Mouse (Mus musculus) embryonic fibroblast, embryonic 13.5 days (primary cell): ENCODE measurements around the gene Csnk1d. TPM values are rescaled to one million over a fixed set of nuclear protein-coding genes. Genes with fewer than 3 reads are reported as not detected.
A peak's percentile ranks its signal among the peaks of the same experiment; 100 is the strongest.

Source experiments
- H3K27ac ChIP-seq: 2 replicates; pipeline ENCODE4 v1.5.1; 2012; ENCODE audit warnings: low read length, control low read depth, inconsistent platforms; ENCODE audit not compliant: insufficient read depth
- H3K4me1 ChIP-seq: 2 replicates; pipeline ENCODE4 v1.6.1; 2011; ENCODE audit warnings: low read length; ENCODE audit not compliant: control insufficient read depth, insufficient read depth
- H3K4me3 ChIP-seq: 2 replicates; pipeline ENCODE4 v1.5.1; 2011; ENCODE audit warnings: mild to moderate bottlenecking, control low read depth, low read length; ENCODE audit not compliant: insufficient read depth
- CTCF ChIP-seq: IDR thresholded peaks from 2 replicates; pipeline ENCODE4 v1.5.1; 2011; ENCODE audit warnings: mild to moderate bottlenecking, control low read depth, low read length, moderate library complexity, borderline replicate concordance; ENCODE audit not compliant: insufficient read depth
- POLR2A ChIP-seq: IDR thresholded peaks from 2 replicates; pipeline ENCODE4 v1.6.1; 2011; ENCODE audit warnings: low read depth, mild to moderate bottlenecking, control low read depth, low read length, moderate library complexity
- polyA plus RNA-seq: library from polyadenylated mRNA; stranded (reverse); fragments of >200 nt; gene quantifications from 2 replicates; pipeline ENCODE4 v1.2.4, GENCODE M21; 2011; ENCODE audit warnings: low read depth; ENCODE audit not compliant: missing spikeins, insufficient read length

Gene Csnk1d
- polyA plus RNA-seq, 1 experiment = 142 TPM

DNA sequence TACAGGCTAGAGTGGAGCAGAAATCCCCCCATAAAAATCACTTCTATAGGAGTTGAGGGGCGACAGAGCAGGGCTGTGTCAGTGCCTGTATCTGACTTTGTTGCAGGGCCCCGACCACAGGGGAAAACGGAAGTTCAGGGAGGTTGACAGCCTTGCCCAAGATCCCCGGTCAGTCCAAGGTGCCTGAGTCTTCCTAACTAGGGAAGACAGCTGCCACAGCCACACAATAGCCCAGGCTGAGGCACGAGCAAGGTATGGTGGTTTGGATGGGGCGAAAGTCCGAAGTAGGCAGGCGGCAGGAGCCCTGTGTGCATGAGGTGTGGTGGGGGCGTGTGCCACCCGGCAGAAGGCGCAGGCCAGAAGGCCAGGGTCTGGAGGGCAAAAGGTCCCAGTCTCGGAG, 42.8 kb downstream of the Csnk1d start, which contains the start of gene Slc16a3:
Gene Slc16a3 (plus strand): TSS at position 153 of the 400 bp plus-strand sequence.
- Histone ChIP-seq H3K4me3 (peak within 1 kb of the TSS; percentile 42), H3K27ac (no peak within 1 kb of the TSS), H3K4me1 (no peaks in the 10 kb centered on the region)
- no peak for TF ChIP-seq CTCF
- no peak for TF ChIP-seq POLR2A

DNA sequence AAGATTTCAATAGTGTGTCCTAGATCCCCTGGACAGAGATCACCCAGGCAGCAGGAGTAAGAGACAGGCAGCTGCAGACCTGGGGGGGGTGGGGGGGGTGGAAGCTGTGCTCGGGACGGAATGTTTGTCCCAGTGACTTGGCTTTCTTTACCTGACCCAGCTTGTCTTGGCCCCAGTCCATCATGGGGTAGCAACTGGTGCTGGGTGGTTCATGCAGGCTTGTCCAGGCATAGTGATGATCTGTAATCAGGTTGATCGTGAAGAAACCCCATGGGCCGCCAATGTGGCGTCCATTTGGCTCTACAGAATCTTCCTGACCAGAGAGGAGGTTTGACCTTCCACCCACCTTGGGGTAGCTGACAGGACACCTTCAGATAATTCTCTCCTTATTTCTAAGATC, 45.2 kb downstream of the Csnk1d start:
- TF ChIP-seq CTCF = no peak
- Histone ChIP-seq H3K27ac (no peak overlapping the region), H3K4me1 (no peaks in the 10 kb centered on the region), H3K4me3 (no peak overlapping the region)

DNA sequence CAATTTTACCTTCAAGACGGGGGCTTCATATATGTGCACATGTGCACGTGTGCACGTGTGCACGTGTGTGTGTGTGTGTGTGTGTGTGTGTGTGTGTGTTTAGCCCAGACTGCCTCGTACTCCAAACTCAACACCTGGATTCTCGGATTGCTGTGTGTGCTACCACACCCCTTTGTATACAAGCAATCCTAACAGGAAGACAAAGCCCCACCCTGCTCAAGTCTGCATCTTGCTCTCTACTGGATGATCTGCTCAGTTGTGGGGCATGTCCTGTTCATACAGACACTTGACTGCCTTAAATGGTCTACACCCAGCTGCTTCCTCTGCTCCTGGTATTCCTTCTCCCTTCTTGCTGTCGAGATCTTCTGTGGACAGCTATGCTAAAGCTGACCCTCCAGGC, 45.9 kb downstream of the Csnk1d start:
- TF ChIP-seq POLR2A = no peak
- no peak for TF ChIP-seq CTCF
- no peak overlapping the region for H3K27ac ChIP-seq

DNA sequence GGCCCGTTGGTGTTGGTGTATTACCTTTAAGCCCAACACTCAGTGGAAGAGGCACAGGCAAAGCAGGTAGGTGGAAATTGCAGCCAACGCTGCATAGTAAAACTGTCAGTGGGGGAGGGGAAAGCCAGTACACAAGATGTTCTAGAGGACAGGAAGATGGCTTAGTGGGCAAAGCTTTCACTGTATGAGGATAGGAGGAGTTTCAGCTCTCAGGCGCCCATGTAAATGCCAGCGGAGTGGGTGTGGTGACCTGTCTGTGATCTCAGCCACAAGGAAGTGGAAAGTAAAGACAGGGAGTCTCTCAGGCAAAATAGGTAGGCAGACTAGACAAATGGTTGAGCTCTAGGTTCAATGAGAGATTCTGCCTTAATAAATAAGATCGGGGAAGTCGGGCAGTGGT, 50.2 kb downstream of the Csnk1d start:
- TF ChIP-seq CTCF = no peak
- TF ChIP-seq POLR2A = no peak
- H3K4me1 ChIP-seq = peaks cover 3% of the 10 kb centered on the region; the same call in 1 of the 2 replicates
- no peak overlapping the region for H3K27ac ChIP-seq
- H3K4me3 ChIP-seq = no peak overlapping the region

More for the DNA sequence above, 45.9 kb downstream of the Csnk1d start:
- Histone ChIP-seq H3K4me3 (no peak overlapping the region), H3K4me1 (no peaks in the 10 kb centered on the region)

DNA sequence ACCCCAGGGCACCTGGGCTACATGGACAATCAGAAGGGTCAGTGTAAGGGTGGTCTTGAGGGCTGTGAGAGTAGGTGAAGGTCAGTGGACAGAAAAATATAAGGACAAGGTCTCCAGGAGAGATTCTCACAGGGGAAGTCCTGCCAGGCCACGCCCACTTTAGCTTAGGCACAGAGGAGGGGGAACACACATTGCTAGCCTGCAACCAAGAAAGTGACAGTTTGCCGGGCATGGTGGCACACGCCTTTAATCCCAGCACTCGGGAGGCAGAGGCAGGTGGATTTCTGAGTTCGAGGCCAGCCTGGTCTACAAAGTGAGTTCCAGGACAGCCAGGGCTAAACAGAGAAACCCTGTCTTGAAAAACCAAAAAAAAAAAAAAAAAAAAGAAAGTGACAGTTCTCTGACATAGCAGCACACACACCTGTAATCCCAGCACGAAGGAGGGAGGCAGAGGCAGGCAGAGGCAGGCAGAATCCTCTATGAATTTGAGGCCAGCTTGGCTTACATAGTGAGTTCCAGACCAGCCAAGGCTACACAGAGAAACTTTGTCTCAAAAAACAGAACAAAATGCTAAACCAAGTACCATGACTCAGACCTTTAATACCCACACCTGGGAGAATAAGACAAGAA, 51.3 kb downstream of the Csnk1d start:
- H3K4me3 ChIP-seq = no peak overlapping the region
- TF ChIP-seq POLR2A = no peak
- no peak for TF ChIP-seq CTCF
- H3K27ac ChIP-seq = no peak overlapping the region
- H3K4me1 ChIP-seq = peaks cover 3% of the 10 kb centered on the region; the same call in 1 of the 2 replicates

DNA sequence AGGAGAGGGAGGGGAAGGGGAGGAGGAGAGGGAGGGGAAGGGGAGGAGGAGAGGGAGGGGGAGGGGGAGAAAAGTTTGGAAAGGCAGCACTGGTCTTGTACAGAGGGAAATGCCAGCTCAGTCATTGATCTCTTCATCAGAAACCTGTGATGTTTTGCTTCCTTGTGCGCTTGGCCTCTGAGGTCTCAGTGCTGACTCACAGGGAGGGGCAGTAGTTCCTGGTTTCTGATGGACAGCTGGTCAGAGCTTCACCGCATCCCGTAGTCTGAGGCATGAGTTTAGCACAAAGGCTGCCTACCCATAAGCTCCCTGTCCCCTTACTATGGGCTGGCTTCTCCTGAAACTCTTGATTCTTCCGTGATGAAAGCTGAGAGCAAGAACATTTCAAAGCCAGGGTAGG, 52.3 kb downstream of the Csnk1d start:
- TF ChIP-seq CTCF = no peak
- no peak for TF ChIP-seq POLR2A
- Histone ChIP-seq H3K27ac (no peak overlapping the region), H3K4me1 (peaks cover 3% of the 10 kb centered on the region; the same call in 1 of the 2 replicates), H3K4me3 (no peak overlapping the region)

DNA sequence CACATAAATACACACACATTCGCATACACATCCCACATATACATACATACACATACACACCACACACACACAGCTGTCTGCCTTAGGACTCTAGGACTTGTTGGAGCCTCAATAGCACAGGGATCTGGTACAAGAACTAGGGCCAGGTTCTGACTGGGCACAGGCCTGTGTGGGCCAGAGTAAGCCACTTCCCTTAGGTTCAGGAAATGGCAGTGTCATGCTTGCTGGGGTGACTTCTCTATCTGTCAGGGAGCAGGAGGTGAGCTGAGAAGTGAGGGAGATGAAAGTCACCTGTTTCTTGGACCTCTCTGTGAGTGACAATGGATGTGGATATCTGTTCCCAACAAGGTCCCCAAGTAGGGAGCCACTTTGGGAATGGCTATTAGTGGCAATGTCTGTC, 53.2 kb downstream of the Csnk1d start:
- H3K4me1 ChIP-seq = peaks cover 3% of the 10 kb centered on the region; the same call in 1 of the 2 replicates
- TF ChIP-seq CTCF = no peak
- TF ChIP-seq POLR2A = no peak
- no peak overlapping the region for H3K4me3 ChIP-seq
- no peak overlapping the region for H3K27ac ChIP-seq

DNA sequence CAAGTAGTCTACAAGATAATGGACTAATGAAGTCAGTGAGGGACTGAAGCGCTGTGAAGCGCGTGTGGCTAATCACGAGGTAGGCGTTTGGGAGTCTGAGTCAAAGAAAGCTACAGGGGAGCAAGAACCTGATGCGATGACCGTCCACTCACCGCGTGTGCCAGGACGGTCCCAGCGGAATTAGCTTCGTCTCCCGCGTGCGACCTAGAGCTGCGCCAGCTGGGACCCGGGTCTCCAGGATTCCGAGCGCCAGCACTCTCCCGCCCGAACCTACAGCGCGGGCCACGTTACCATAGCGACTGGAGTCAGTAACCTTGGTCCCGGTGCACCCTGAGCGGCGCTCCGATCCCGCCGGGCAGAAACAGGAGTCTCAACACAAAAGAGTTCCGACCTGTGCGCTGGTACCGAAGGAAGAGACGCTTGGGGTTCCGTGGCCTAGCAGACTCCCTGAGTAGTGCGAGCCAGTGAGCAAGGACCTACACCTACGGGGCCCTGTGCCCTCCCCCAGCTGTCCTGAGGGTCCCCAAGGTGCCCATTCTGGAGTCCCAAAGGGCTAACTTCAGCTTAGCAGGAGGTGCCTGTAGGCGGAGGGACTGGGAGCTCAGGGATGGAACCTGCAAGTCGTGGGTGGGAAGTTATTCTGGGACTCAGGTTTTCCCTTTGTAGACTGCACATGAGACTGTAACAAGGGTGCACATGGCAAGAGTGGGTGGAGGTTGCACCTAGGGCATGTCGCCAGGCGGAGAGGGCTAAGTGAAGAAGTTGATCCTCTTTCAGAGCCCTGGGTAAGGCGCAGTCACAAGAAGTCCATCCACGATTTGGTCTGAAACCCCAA, 58.3 kb downstream of the Csnk1d start, which contains the start of gene Ccdc57:
Gene Ccdc57 (minus strand): TSS at position 309 of the 835 bp plus-strand sequence.
- peak; percentile 39 for TF ChIP-seq POLR2A
- TF ChIP-seq CTCF = no peak
- Histone ChIP-seq H3K27ac (no peak within 1 kb of the TSS), H3K4me1 (no peaks in the 10 kb centered on the region)

DNA sequence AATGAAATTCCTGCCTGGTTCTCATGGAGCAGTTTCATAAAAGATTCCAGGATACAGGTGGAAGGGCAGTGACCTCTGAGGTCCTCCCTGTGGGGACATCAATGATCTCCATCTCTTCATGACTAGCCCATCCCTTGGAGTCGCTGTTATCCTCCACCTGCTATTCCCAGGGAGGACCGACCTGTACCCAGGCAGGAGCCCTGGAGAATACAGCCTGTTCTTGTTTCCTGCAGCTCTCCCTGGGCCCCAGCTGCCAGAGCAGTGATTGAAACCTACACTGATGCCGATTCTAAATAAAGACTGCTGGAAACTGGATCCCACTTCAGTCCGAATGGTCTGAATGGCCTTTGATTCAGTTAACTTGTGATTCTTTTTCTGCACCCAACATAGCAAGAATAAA, 59.7 kb downstream of the Csnk1d start:
- Histone ChIP-seq H3K4me3 (no peak overlapping the region), H3K27ac (no peak overlapping the region), H3K4me1 (no peaks in the 10 kb centered on the region)
- TF ChIP-seq POLR2A = no peak
- no peak for TF ChIP-seq CTCF

More for the DNA sequence above, 58.3 kb downstream of the Csnk1d start, which contains the start of gene Ccdc57:
- H3K4me3 ChIP-seq = peak within 1 kb of the TSS; percentile 81

DNA sequence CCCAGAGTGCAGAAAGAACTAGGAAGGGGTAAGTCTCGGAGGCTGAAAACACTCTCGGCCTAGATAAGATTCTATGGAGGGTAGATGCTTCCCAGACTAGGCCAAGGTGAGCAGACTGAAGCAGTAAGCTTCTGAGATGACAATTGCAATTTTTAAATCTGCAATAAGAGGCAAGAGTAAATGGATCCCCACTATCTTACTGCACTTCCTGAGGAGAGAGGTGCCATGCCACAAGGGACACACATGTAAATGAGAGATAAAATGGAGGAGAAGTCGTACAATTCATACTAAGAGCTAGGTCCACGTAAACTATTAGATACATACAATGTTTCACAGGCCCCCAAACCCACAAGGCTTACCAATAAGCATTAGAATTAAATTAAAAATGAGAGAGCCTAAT, 62.7 kb downstream of the Csnk1d start:
- no peak for TF ChIP-seq POLR2A
- no peak for TF ChIP-seq CTCF
- Histone ChIP-seq H3K4me3 (no peak overlapping the region), H3K4me1 (no peaks in the 10 kb centered on the region), H3K27ac (no peak overlapping the region)
